Mouse (Mus musculus) megakaryocyte-erythroid progenitor cell, adult 5-6 weeks (primary cell): Measurements from ENCODE around the gene Actn1. TPM values are rescaled to one million over a fixed set of nuclear protein-coding genes. Genes with fewer than 3 reads are reported as not detected.
"Not testable (repeated sequence)": the region's sequence is repeated elsewhere in the genome, so short reads cannot be mapped to it uniquely, and the experiment has no call there.

ENCODE experiments used
- ATAC-seq: replicated peaks from 2 replicates; pipeline ENCODE4 v1.8.0; 2016; ENCODE audit warnings: mild to moderate bottlenecking, inconsistent platforms; ENCODE audit not compliant: severe bottlenecking, poor library complexity, low FRiP score, low TSS enrichment
- total RNA-seq, 2 experiments: library from RNA; stranded (forward) in 1 of 2; stranded (reverse) in 1 of 2; fragments of 200-1000, 215-1000 nt in 1 of 2; fragments of >200 nt in 1 of 2; fragmentation: Nextera tagmentation in 1 of 2; gene quantifications; 2 replicates each; pipeline ENCODE4 v1.2.3; 2014 to 2017

The Actn1 gene
- total RNA-seq (2014; fragmentation: Nextera tagmentation) (0.96 and 7.6 TPM in 2 replicates), total RNA-seq (2017) (4.9 and 7.2 TPM in 2 replicates)

GRCm38 (mm10) chr12:80260056-80260743 is at the start of gene Actn1:
Actn1 (minus strand) TSS chr12:80260371.
- ATAC-seq, result peak; percentile 58

DNA sequence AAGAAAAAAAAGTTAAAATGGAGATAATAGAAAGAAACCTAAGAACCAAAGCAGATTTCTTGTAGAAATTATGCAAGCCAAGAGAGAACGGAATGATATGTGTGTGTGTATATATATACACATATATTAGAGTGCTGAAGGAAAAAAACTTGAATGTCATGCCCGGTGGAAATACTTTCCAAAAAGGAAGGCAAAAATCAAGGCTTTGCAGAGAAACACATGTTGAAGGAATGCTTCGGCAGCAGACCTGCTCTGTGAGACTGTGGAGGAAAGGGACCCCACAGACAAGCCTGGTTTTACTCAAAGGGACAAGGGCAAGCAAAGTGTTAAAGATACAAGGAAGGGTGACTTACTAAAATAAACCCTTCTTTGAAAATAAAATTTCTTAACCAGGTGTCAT is 47.4 kb upstream of the Actn1 start:
- no peak for ATAC-seq

- ATAC-seq, result no peak
These were observed 44.3 kb upstream of the Actn1 start for GRCm38 (mm10) chr12:80304518-80304917.

DNA sequence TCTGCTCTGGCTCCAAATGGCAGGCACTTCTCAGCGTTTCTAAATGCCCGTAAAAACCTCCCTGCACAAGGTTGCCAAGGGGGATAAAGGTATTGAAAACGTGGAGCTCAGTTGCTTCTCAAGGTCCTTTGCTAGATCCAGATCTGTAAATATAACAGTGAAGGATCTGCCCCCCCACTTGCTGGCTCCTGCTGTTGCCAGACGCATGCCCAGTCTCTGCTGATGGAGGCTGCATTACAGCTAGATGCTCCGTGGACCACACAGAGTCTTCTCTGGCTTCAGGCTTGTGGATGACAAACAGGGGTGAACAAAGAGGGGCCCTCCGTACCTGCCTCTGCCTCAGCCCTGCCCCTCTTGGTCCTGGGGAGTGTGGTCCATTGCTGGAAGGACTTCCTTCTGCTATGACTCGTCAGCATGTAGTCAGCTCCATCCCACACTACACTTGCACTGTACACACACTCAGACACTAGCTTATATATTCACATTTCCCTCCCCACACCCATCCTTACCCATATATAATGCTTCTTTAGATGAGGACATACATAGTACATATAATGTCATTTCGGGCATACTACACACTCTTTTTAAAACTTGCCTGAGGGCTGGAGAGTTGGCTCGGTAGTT is 40.8 kb upstream of the Actn1 start:
- no peak for ATAC-seq

- ATAC-seq, result no peak
These were observed 38.5 kb upstream of the Actn1 start for GRCm38 (mm10) chr12:80298714-80299113.

DNA sequence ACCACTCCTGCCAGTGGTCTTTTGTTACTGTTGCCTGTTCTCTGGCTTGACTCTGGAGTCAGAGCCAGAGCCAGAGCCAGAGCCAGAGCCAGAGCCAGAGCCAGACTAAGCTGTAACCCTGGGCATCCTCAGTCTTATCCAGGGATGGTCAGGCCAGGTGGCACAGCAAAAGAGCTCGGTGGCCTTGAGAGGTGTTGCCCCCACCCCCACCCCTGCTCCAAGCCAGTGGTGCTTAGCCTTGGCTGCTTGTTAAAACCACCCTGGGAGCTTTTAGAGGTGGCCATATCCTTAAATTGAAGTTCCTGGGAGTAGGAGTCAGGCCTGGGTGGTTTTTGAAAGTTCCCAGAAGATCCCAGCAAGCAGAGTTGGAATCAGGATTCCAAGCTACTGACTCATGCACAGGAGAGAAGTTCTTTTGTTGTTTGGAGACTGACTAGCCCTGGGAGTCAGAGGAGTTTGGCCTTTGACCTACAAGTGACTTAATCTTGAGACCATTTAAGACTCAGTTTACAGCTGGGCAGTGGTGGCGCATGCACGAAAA is 31.8 kb upstream of the Actn1 start:
- no peak for ATAC-seq

- no peak for ATAC-seq
These were observed 30.8 kb upstream of the Actn1 start for GRCm38 (mm10) chr12:80290964-80291363.

GRCm38 (mm10) chr12:80290483-80290882 is 30.3 kb upstream of the Actn1 start:
- no peak for ATAC-seq

DNA sequence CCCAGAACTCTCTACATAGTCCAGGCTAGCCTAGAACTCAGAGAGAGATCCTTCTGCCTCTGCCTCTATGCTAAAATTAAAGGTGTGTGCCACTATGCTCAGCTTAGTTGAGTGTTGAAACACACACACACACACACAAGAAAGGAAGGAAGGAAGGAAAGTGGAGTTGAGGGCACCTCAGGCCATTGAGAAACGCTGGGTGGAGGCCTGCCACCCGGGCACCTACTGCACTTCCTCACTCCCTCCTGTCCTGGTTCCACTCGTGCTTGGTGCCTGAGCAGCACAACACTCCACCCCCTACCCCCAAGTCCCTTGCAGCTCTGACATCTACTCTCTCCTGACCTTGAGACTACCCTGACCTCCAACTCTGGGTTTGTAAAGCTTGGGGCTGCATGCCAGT is 29.6 kb upstream of the Actn1 start:
- no peak for ATAC-seq

DNA sequence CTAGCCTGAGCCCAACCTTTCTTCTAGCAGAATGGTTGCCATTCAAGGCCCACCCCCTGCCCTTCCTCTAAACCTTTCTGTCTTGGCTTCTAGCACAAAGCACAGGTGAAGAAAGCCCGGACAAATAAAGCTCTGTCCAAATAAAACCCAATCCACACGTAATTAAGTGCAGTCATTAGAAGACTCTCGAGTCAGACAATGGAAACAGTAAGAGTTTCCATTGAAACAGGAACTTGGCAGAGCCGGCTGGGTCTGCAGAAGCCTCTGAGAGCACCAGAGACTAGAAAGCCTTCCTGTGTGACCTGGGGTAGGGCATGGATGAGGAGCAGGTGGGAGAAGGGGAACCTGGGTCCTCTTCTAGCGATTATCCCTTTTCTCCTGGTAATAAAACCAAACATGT is 25.7 kb upstream of the Actn1 start:
- ATAC-seq, result no peak

DNA sequence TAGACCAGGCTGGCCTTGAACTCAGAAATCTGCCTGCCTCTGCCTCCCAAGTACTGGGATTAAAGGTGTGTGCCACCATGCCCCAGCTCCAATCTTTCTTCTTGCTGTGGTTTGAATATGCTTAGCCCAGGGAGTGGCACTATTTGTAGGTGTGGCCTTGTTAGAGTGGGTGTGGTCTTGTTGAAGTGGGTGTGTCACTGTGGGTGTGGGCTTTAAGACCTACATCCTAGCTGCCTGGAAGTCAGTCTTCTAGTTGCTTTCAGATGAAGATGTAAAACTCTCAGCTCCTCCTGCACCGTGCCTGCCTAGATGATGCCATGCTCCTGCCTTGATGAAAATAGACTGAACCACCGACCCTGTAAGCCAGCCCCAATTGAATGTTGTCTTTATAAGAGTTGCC is 24.1 kb upstream of the Actn1 start:
- ATAC-seq, result not testable (repeated sequence)

DNA sequence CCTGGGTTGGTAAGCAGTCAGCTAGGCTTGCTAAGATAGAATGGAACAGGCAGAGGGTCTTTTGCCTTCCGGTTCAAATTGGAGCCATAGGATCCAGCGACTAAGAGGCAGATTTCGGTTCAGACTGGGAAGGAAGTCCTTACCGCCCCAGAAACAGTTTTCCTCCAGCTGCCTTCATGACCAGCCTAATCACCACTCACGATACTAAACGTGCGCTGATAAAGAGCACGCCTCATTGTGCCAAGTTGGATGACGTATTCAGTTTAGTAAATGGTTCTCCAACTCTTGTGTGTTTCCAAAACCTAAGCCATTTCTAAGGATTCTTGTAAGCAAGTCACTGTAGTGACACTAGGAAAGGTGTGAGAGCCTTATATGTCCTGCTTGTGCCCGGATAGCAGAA is 18.7 kb upstream of the Actn1 start:
- no peak for ATAC-seq

- no peak for ATAC-seq
These were observed 17.3 kb upstream of the Actn1 start for GRCm38 (mm10) chr12:80277428-80277827.

DNA sequence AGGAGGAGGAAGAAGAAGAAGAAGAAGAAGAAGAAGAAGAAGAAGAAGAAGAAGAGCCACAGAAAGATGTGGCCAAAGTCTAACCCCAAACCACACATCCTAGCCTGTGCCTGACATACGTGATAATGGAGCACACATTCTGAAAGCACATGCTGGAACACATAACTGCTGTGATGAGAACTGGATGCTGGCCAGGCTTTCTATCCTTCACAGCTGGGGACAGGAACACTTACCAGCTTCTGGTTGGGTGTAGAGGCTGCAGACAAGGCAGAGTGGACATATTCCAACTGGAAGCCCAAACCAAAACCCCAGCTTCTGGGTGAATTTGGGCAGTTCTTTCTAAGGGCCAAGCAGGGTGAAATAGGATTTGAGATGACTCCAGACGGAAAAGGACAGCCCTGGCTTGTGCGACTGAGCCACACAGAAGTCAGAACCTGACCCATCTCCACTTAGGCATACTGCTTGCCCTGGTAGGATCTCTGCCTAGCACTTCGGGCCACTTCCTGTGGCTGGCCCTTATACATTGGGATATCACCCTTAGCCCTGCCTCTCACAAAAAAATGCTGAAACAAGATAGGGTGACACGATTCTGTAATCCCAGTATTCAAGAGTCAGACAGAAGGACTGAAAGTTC is 15.1 kb upstream of the Actn1 start:
- no peak for ATAC-seq

DNA sequence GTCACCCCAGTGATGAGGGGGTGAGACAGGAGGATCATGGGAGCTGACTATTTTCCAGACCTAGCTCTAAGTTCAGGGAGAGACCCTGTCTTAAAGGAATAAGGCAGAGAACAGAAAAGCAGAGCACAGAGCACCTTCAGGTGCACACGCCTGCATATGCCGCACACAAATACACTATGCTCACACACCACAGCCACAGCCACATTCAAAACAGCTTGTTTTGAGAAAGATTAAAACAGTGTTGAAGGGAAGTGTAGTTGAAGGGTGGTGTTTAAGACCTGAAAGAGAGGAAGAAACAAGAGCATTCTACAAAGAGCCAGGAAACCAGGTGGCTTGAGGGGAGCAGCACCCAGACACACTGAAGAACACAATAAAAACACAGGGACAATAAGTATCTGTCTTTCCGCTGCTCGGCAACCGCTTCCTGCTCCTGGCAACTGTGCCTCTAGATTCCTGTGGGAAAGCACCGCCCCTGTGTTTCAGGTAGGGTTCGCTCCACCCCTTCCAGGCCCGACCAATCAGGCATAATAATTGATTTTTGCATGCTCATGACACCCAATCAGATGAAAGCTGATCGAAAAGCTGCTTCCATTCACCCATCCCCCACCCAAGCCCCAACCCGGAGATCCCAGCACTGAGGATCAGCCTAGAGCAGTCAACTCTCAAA is 13.0 kb upstream of the Actn1 start:
- no peak for ATAC-seq

DNA sequence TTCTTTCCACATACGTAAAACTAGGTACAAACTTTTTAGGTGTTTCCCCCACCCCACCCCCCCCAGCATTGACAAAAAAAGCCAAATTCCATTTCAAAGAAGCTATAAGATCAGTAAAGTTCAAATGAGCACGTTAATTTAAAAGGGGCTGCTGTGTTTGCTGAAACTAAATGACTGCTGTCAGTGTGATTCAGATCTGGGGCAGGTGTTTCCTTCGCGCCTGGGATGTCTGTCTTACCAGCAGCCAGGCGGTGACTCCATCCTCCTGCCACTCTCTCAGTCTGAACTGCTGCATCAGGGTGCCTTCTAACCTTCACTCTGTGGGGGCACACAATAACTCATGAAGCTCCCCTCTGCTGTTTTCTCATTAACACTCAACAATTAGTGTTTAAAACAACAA is 11.6 kb upstream of the Actn1 start:
- ATAC-seq, result no peak

DNA sequence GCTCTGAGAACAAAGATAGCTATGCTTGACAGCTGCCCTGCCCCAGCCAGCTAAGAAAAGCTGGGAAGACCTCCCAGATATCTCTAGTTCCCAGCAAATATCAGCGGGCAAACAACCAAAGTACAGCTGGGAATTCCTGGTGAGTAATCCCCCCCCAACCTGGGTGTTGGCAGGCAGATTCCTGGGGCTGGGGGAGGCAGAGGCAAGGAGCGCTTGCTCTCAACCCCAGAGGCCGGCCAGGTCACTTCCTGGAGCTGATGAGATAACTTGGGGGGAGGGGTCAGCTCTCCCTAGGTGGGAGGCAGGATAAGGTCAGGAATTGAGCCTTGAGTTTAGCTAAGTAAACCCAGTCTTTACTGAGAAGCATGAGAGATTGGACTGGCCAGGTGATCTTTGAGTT is 10.8 kb upstream of the Actn1 start:
- ATAC-seq, result no peak

DNA sequence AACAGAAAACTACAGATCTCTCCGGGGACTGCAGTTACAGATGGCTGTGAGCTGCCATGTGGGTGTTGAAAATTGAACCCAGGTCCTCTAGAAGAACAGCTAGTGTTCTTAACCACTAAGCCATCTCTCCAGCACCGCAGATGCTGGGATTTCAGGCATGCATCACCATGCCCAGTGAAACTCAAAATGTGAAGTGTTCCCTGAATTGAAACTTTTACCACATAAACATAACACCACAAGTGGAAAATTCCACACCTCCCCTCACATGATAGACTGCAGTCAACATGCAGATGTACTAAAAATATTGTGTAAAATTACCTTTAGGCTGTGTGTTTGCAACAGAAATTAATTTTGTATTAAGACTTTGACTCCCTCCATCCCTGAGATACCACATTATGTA is 9.1 kb upstream of the Actn1 start:
- ATAC-seq, result no peak

- no peak for ATAC-seq
These were observed 7.8 kb upstream of the Actn1 start for GRCm38 (mm10) chr12:80267962-80268361.

DNA sequence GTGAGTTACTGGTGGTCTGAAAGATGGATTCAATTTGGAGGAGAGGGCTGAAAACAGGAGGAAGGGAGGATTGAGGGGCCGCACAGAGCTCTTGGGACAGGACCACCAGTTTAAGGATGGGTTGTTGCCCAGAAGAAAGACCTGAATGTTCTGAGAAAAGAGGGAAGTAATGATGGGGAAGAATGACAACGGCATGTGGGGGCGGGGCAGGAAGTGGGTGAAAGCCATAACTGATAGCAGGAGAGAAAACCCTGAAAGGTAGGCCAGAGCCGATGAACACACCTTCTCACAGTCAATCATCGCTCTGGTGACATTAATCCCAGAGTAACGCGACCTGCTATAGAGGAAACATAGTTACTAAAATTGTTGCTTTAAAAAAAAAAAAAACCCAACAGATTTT is 4.2 kb upstream of the Actn1 start:
- not testable (repeated sequence) for ATAC-seq
